Mouse (Mus musculus) central nervous system, embryonic 14 days (tissue): ENCODE results near the gene Mrpl3. TPM values are rescaled to one million over a fixed set of nuclear protein-coding genes. Genes with fewer than 3 reads are reported as not detected.

Experiments used
- polyA plus RNA-seq: library from polyadenylated mRNA; depleted of rRNA; stranded (reverse); fragments of >200 nt; gene quantifications from 2 replicates; pipeline ENCODE4 v1.2.3, GENCODE M21; 2012; rRNA removed

Mrpl3 gene
- polyA plus RNA-seq: 64.1 and 64.7 TPM in 2 replicates

DNA sequence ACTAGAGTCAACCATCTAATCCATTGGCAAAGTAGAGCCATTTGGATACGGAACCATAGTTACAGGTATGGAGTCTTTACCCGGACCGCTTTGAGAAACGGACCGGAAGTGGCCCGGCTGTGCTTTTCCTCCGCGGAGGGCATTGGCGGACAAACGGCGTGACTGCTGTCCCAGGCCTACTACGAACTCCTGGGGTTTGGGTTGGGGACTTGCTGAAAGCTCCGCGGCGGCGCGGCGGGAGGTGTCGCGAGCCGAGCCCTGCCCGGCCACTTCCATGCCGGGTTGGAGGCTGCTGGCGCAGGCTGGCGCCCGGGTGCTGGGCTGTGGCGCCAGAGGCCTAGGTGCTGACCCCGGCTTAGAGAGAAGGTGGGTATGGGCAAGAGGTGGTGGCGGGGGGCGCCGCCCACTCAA is at the start of gene Mrpl3:
Mrpl3 (plus strand) TSS at position 93 of the 411 bp plus-strand sequence.

Other genes starting within 250 kb of the Mrpl3 start
- 15.0 and 17.1 TPM in 2 replicates for gene Nudt16, start 78.6 kb downstream of the Mrpl3 start, polyA plus RNA-seq
- not detected in 2 replicates for gene 1700080E11Rik, start 91.9 kb downstream of the Mrpl3 start, polyA plus RNA-seq